Mouse (Mus musculus) 3134 (cell line): ENCODE data around the gene Fmo1.
"Not testable (repeated sequence)": the region's sequence is repeated elsewhere in the genome, so short reads cannot be mapped to it uniquely, and the experiment has no call there.

ENCODE experiments used
- DNase-seq: peaks from one replicate; pipeline ENCODE4 v3.0.0-alpha.2; 2011; ENCODE audit warnings: low spot score; ENCODE audit not compliant: insufficient read length; ENCODE audit errors: extremely low read depth

The Fmo1 gene

GRCm38 (mm10) chr1:162805011-162805410, 61.4 kb downstream of the Fmo1 start:
- DNase-seq = no peak

- DNase-seq = no peak
These were observed 70.0 kb downstream of the Fmo1 start for GRCm38 (mm10) chr1:162796441-162796840.

GRCm38 (mm10) chr1:162792306-162793044, 73.9 kb downstream of the Fmo1 start:
- no peak for DNase-seq

GRCm38 (mm10) chr1:162785222-162785621, 81.2 kb downstream of the Fmo1 start:
- DNase-seq = no peak

GRCm38 (mm10) chr1:162783669-162784248, 82.7 kb downstream of the Fmo1 start:
- DNase-seq = no peak

GRCm38 (mm10) chr1:162781035-162781434, 85.4 kb downstream of the Fmo1 start:
- not testable (repeated sequence) for DNase-seq
